Mouse (Mus musculus): ENCODE results near the gene Gal3st2c. TPM values are rescaled to one million over a fixed set of nuclear protein-coding genes. Genes with fewer than 3 reads are reported as not detected.
"Not testable (repeated sequence)": the region's sequence is repeated elsewhere in the genome, so short reads cannot be mapped to it uniquely, and the experiment has no call there.

Gal3st2c gene
- total and polyA plus RNA-seq, 2 experiments from 2014 or later: not detected

GRCm38 (mm10) chr1:93986167-93986566 lies 4.1 kb upstream of the Gal3st2c start:
- no peak for ATAC-seq
- H3K27ac ChIP-seq: no peak overlapping the region
- 92% methylated on average over 3 of the region's 3 CpGs for WGBS
- no peak overlapping the region for H3K4me2 ChIP-seq (ENCODE audit: low read depth, low read length)
- H3K27me3 ChIP-seq (ENCODE audit: insufficient read depth, low read length): no peaks in the 10 kb centered on the region
- no peak for DNase-seq (ENCODE audit: low spot score)
- H3K9me3 ChIP-seq (ENCODE audit: low read length): no peaks in the 10 kb centered on the region
- no peak for TF ChIP-seq CTCF (IDR thresholded peaks at IDR 0.05; ENCODE audit: low read depth)
- H3K36me3 ChIP-seq (ENCODE audit: insufficient read depth, low read length): no peaks in the 10 kb centered on the region
- H3K9ac ChIP-seq (replicated peaks; ENCODE audit: low read length): no peak overlapping the region
- H3K4me3 ChIP-seq (ENCODE audit: low read length): no peak overlapping the region
- no peaks in the 10 kb centered on the region for H3K4me1 ChIP-seq (ENCODE audit: insufficient read depth, low read length)

- Histone ChIP-seq H3K4me1 (ENCODE audit: insufficient read depth, low read length) (no peaks in the 10 kb centered on the region), H3K9me3 (ENCODE audit: low read length) (no peaks in the 10 kb centered on the region), H3K9ac (replicated peaks; ENCODE audit: low read length) (no peak overlapping the region), H3K27ac (no peak overlapping the region), H3K27me3 (ENCODE audit: insufficient read depth, low read length) (no peaks in the 10 kb centered on the region), H3K36me3 (ENCODE audit: insufficient read depth, low read length) (no peaks in the 10 kb centered on the region), H3K4me2 (ENCODE audit: low read depth, low read length) (no peak overlapping the region), H3K4me3 (ENCODE audit: low read length) (no peak overlapping the region)
- DNase-seq (ENCODE audit: low spot score): no peak
- peak; percentile 31 for TF ChIP-seq CTCF (IDR thresholded peaks at IDR 0.05; ENCODE audit: low read depth)
- WGBS: 81% methylated on average over 3 of the region's 3 CpGs
- no peak for ATAC-seq
Observed at GRCm38 (mm10) chr1:93988786-93989185, 1.5 kb upstream of the Gal3st2c start.

GRCm38 (mm10) chr1:93991068-93991467 lies 759 bp downstream of the Gal3st2c start:
- H3K4me2 ChIP-seq (ENCODE audit: low read depth, low read length); H3K4me1 ChIP-seq (ENCODE audit: insufficient read depth, low read length); H3K9ac ChIP-seq (replicated peaks; ENCODE audit: low read length); ATAC-seq; H3K9me3 ChIP-seq (ENCODE audit: low read length); H3K27ac ChIP-seq; H3K4me3 ChIP-seq (ENCODE audit: low read length); H3K36me3 ChIP-seq (ENCODE audit: insufficient read depth, low read length); H3K27me3 ChIP-seq (ENCODE audit: insufficient read depth, low read length); DNase-seq (ENCODE audit: low spot score): not testable (repeated sequence)
- 82% methylated on average over 2 of the region's 2 CpGs for WGBS

GRCm38 (mm10) chr1:93991491-93991890 lies 1.2 kb downstream of the Gal3st2c start:
- H3K4me1 ChIP-seq (ENCODE audit: insufficient read depth, low read length); H3K27ac ChIP-seq; H3K4me2 ChIP-seq (ENCODE audit: low read depth, low read length); H3K9ac ChIP-seq (replicated peaks; ENCODE audit: low read length); H3K27me3 ChIP-seq (ENCODE audit: insufficient read depth, low read length); DNase-seq (ENCODE audit: low spot score); H3K9me3 ChIP-seq (ENCODE audit: low read length); H3K4me3 ChIP-seq (ENCODE audit: low read length); H3K36me3 ChIP-seq (ENCODE audit: insufficient read depth, low read length); ATAC-seq: not testable (repeated sequence)
- WGBS: 84% methylated on average over 3 of the region's 3 CpGs

- no peak overlapping the region for H3K4me3 ChIP-seq (ENCODE audit: low read length)
- H3K4me2 ChIP-seq (ENCODE audit: low read depth, low read length): no peak overlapping the region
- no peak for DNase-seq (ENCODE audit: low spot score)
- no peaks in the 10 kb centered on the region for H3K27me3 ChIP-seq (ENCODE audit: insufficient read depth, low read length)
- H3K27ac ChIP-seq: no peak overlapping the region
- WGBS: 83% methylated on average over 2 of the region's 2 CpGs
- no peak overlapping the region for H3K9ac ChIP-seq (replicated peaks; ENCODE audit: low read length)
- no peak for ATAC-seq
- H3K9me3 ChIP-seq (ENCODE audit: low read length): no peaks in the 10 kb centered on the region
- H3K36me3 ChIP-seq (ENCODE audit: insufficient read depth, low read length): no peaks in the 10 kb centered on the region
- no peaks in the 10 kb centered on the region for H3K4me1 ChIP-seq (ENCODE audit: insufficient read depth, low read length)
- no peak for TF ChIP-seq CTCF (IDR thresholded peaks at IDR 0.05; ENCODE audit: low read depth)
Observed at GRCm38 (mm10) chr1:94001023-94001422, 10.7 kb downstream of the Gal3st2c start.

GRCm38 (mm10) chr1:94005954-94006506 lies 15.7 kb downstream of the Gal3st2c start:
- H3K9me3 ChIP-seq (ENCODE audit: low read length); H3K4me3 ChIP-seq (ENCODE audit: low read length); H3K27me3 ChIP-seq (ENCODE audit: insufficient read depth, low read length); DNase-seq (ENCODE audit: low spot score); H3K36me3 ChIP-seq (ENCODE audit: insufficient read depth, low read length); H3K4me2 ChIP-seq (ENCODE audit: low read depth, low read length); H3K27ac ChIP-seq; H3K4me1 ChIP-seq (ENCODE audit: insufficient read depth, low read length); H3K9ac ChIP-seq (replicated peaks; ENCODE audit: low read length): not testable (repeated sequence)
- peak; percentile 38; the same call in 1 of the 2 replicates for ATAC-seq
- 76% methylated on average over 2 of the region's 2 CpGs for WGBS

- H3K9ac ChIP-seq (replicated peaks; ENCODE audit: low read length); H3K27me3 ChIP-seq (ENCODE audit: insufficient read depth, low read length); H3K27ac ChIP-seq; H3K4me2 ChIP-seq (ENCODE audit: low read depth, low read length); H3K36me3 ChIP-seq (ENCODE audit: insufficient read depth, low read length); H3K9me3 ChIP-seq (ENCODE audit: low read length); DNase-seq (ENCODE audit: low spot score); H3K4me3 ChIP-seq (ENCODE audit: low read length); H3K4me1 ChIP-seq (ENCODE audit: insufficient read depth, low read length); ATAC-seq: not testable (repeated sequence)
- WGBS: 94% methylated on average over 14 of the region's 19 CpGs
Observed at GRCm38 (mm10) chr1:94008826-94009225, 18.5 kb downstream of the Gal3st2c start.
